Mouse (Mus musculus): ENCODE measurements around the gene Dag1. TPM values are rescaled to one million over a fixed set of nuclear protein-coding genes. Genes with fewer than 3 reads are reported as not detected.

Gene Dag1
- polyA plus RNA-seq, 1 experiment from 2014 or later, result 76.7 TPM

DNA sequence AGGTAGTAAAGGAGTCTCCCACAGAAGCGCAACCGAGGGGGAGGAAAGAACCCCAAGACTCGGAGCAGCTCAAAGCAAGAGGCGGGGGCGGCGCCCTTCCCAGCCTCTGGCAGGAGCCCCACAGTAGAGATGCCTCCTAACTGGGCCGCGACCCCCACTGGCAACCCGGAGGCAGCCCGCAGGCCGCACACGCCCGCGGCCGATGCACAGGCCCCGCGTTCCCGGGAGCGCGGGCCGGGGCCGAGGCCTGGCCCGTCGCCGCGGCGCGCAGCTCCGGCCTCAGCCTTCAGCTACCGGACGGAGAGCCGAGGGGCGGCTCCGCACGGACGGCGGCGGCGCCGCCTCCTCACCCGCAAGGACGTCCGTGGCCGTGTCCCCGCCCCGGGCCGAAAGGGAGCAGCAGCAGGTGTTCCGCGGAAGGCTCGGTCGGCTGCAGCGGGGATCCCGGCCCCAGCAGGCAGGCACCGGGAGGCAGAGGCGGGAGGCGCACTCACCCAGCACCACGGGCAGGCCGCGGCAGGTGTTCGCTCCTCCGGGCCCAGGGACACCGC lies 552 bp downstream of the Dag1 start:
- Histone ChIP-seq H3K9me3 (ENCODE audit: control insufficient read depth, low read length) (no peaks in the 10 kb centered on the region), H3K4me2 (replicated peaks) (peak overlapping the region; percentile 75), H3K27me3 (ENCODE audit: control insufficient read depth, insufficient read depth, low read length) (no peaks in the 10 kb centered on the region), H3K27ac (peak overlapping the region; percentile 93), H3K9ac (peak overlapping the region; percentile 82), H3K4me3 (replicated peaks; ENCODE audit: low read length) (peak overlapping the region; percentile 92), H3K36me3 (replicated peaks; ENCODE audit: control insufficient read depth, insufficient read depth) (no peaks in the 10 kb centered on the region), H3K4me1 (replicated peaks; ENCODE audit: control insufficient read depth, insufficient read depth, low read length) (peaks cover 21% of the 10 kb centered on the region)
- WGBS, result under 1% methylated on average over 62 of the region's 62 CpGs
- peak; percentile 61 for ATAC-seq (ENCODE audit: low FRiP score)
- peak; percentile 33 for DNase-seq (ENCODE audit: low spot score)

DNA sequence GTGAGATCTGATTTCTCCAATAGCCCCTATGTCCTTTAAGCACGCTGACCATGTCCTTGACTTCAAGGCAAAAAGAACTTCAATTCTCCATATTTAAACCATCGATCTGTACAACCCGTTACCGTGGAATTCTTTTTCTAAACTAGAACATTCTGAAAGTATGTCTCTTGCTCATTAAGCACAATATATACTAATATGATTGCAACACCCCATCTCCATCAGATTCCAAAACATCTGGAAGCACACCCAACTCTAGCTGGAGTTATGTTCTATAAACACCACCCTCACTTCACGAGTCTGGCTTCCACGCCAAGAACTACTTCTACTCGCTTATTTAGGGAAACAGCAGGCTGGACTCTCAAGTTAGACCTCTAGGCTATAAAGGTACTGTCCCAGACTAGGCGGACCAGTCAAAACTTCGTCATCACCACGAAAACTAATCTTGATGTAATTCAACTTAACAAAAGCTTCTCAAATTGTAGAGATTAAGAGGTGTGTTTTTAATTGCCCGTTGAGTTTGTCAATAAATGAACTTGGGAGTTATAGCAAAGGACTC lies 1.2 kb downstream of the Dag1 start:
- Histone ChIP-seq H3K9ac (peak overlapping the region; percentile 82), H3K4me3 (replicated peaks; ENCODE audit: low read length) (peak overlapping the region; percentile 92), H3K27ac (peak overlapping the region; percentile 93), H3K27me3 (ENCODE audit: control insufficient read depth, insufficient read depth, low read length) (no peaks in the 10 kb centered on the region), H3K4me1 (replicated peaks; ENCODE audit: control insufficient read depth, insufficient read depth, low read length) (peaks cover 21% of the 10 kb centered on the region), H3K4me2 (replicated peaks) (peak overlapping the region; percentile 75), H3K9me3 (ENCODE audit: control insufficient read depth, low read length) (no peaks in the 10 kb centered on the region), H3K36me3 (replicated peaks; ENCODE audit: control insufficient read depth, insufficient read depth) (no peaks in the 10 kb centered on the region)
- DNase-seq (ENCODE audit: low spot score), result no peak
- 44% methylated on average over 11 of the region's 11 CpGs for WGBS
- no peak for ATAC-seq (ENCODE audit: low FRiP score)

DNA sequence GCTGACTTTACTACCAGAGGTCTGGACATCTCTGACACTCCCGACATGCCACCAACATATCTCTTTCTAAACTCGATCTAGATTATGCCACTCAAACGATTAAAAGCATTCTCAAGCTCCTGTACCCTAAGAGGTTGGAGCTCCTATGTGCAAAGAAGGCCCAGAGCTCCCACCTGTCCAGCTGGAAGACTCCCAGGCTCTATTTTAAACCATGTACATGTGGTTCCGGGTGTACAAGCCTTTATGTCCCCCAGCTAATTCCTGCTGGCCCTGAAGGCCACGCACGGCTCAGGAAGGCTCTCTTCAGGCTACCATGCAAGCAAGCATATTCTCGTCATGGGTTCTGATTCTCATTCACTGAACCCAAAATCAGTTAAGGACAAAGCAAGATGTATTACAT lies 1.9 kb downstream of the Dag1 start:
- Histone ChIP-seq H3K27ac (no peak overlapping the region), H3K27me3 (ENCODE audit: control insufficient read depth, insufficient read depth, low read length) (no peaks in the 10 kb centered on the region), H3K4me2 (replicated peaks) (peak overlapping the region; percentile 75), H3K4me1 (replicated peaks; ENCODE audit: control insufficient read depth, insufficient read depth, low read length) (peaks cover 21% of the 10 kb centered on the region), H3K4me3 (replicated peaks; ENCODE audit: low read length) (no peak overlapping the region), H3K9me3 (ENCODE audit: control insufficient read depth, low read length) (no peaks in the 10 kb centered on the region), H3K9ac (peak overlapping the region; percentile 82; the same call in 1 of the 2 replicates), H3K36me3 (replicated peaks; ENCODE audit: control insufficient read depth, insufficient read depth) (no peaks in the 10 kb centered on the region)
- 73% methylated on average over 7 of the region's 7 CpGs for WGBS
- no peak for ATAC-seq (ENCODE audit: low FRiP score)
- DNase-seq (ENCODE audit: low spot score), result no peak

DNA sequence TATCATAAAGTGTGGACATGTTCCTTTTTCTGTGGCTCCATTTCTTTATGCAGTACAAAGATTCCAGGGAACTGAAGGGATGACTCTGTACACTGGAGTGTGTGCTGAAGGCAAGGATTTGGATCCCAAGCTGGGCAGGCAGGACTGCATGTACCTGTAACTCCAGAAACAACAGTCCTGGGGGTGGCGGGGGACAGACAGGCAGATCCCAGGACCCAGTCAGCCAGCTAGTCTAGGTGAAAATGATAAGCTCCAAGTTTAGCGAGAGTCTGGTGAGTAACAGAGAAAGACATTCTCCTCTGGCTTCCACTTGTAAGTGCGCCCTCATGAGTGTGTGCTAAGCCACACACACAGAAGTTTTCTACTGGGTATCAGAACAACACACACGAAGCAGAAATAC lies 3.2 kb downstream of the Dag1 start:
- DNase-seq (ENCODE audit: low spot score) (no peak), ATAC-seq (ENCODE audit: low FRiP score) (no peak)
- Histone ChIP-seq H3K9ac (no peak overlapping the region), H3K27ac (no peak overlapping the region), H3K4me2 (replicated peaks) (no peak overlapping the region), H3K4me1 (replicated peaks; ENCODE audit: control insufficient read depth, insufficient read depth, low read length) (peaks cover 21% of the 10 kb centered on the region), H3K4me3 (replicated peaks; ENCODE audit: low read length) (no peak overlapping the region), H3K27me3 (ENCODE audit: control insufficient read depth, insufficient read depth, low read length) (no peaks in the 10 kb centered on the region), H3K9me3 (ENCODE audit: control insufficient read depth, low read length) (no peaks in the 10 kb centered on the region), H3K36me3 (replicated peaks; ENCODE audit: control insufficient read depth, insufficient read depth) (no peaks in the 10 kb centered on the region)
- WGBS, result 88% methylated on average over 4 of the region's 4 CpGs

DNA sequence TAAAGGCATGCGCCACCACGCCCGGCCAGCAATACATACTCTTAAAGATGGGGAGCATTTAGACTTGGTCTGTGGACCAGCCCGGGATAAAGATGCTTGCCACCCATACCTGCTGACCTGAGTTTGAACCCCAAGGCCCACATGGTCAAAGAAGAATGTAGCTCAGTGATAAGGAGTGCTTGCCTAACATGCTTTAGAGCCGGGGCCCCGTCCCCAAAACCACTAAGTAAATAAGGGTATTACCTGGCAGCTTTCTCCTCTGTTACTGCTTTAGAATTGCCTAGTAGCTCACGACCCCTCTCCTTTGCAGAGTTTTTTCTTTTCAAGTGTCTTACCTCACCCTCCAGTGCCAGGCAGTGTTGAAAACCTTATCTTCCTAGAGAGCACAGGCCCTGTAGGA lies 11.0 kb downstream of the Dag1 start:
- ATAC-seq (ENCODE audit: low FRiP score) (no peak), DNase-seq (ENCODE audit: low spot score) (no peak)
- Histone ChIP-seq H3K27ac (no peak overlapping the region), H3K4me1 (replicated peaks; ENCODE audit: control insufficient read depth, insufficient read depth, low read length) (no peaks in the 10 kb centered on the region), H3K9me3 (ENCODE audit: control insufficient read depth, low read length) (no peaks in the 10 kb centered on the region), H3K9ac (no peak overlapping the region), H3K4me3 (replicated peaks; ENCODE audit: low read length) (no peak overlapping the region), H3K36me3 (replicated peaks; ENCODE audit: control insufficient read depth, insufficient read depth) (peaks cover 41% of the 10 kb centered on the region), H3K4me2 (replicated peaks) (no peak overlapping the region), H3K27me3 (ENCODE audit: control insufficient read depth, insufficient read depth, low read length) (no peaks in the 10 kb centered on the region)
- WGBS, result 99% methylated on average over 7 of the region's 7 CpGs

DNA sequence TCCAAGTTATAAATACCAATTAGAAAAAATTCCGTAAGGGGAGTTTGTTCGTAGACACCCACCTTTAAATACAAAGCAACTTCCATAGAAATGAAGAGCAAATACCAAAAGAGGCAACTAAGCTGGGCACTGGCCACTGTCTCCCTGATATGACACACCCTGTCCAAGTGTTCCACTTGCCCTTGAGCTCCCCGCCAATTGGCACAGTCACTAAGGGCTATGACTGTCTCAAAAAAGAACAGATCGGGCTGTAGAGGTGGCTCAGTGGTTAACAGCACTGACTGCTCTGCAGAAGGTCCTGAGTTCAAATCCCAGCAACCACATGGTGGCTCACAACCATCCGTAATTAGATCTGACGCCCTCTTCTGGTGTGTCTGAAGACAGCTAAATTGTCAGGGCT lies 11.9 kb downstream of the Dag1 start:
- no peaks in the 10 kb centered on the region for H3K27me3 ChIP-seq (ENCODE audit: control insufficient read depth, insufficient read depth, low read length)
- no peak overlapping the region for H3K9ac ChIP-seq
- H3K36me3 ChIP-seq (replicated peaks; ENCODE audit: control insufficient read depth, insufficient read depth), result peaks cover 44% of the 10 kb centered on the region
- H3K4me3 ChIP-seq (replicated peaks; ENCODE audit: low read length), result no peak overlapping the region
- H3K4me1 ChIP-seq (replicated peaks; ENCODE audit: control insufficient read depth, insufficient read depth, low read length), result no peaks in the 10 kb centered on the region
- H3K9me3 ChIP-seq (ENCODE audit: control insufficient read depth, low read length), result no peaks in the 10 kb centered on the region
- 96% methylated on average over 6 of the region's 6 CpGs for WGBS
- H3K4me2 ChIP-seq (replicated peaks), result no peak overlapping the region
- DNase-seq (ENCODE audit: low spot score) (no peak), ATAC-seq (ENCODE audit: low FRiP score) (no peak)
- no peak overlapping the region for H3K27ac ChIP-seq

DNA sequence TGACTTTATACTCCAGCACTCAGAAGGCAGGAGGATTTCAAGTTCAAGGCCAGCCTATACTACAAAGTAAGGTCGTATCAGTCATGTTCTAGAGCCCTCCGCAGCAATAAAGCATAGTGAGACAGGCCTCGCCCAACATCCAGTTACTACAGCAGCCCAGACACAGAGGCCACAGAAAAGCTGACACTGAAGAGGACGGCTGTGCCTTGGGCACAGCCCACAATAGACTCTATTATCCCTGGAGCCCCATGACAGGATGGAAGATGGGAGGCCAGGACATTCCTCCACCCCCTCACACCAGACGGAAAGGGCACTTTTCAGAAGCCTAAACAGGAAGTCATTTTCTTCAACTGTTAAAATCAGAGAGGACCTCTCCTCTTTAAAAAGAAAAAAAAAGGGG lies 14.8 kb downstream of the Dag1 start:
- ATAC-seq (ENCODE audit: low FRiP score), result no peak
- Histone ChIP-seq H3K9ac (no peak overlapping the region), H3K27me3 (ENCODE audit: control insufficient read depth, insufficient read depth, low read length) (no peaks in the 10 kb centered on the region), H3K4me2 (replicated peaks) (no peak overlapping the region), H3K4me1 (replicated peaks; ENCODE audit: control insufficient read depth, insufficient read depth, low read length) (no peaks in the 10 kb centered on the region), H3K4me3 (replicated peaks; ENCODE audit: low read length) (no peak overlapping the region), H3K27ac (no peak overlapping the region), H3K9me3 (ENCODE audit: control insufficient read depth, low read length) (no peaks in the 10 kb centered on the region), H3K36me3 (replicated peaks; ENCODE audit: control insufficient read depth, insufficient read depth) (peaks cover 63% of the 10 kb centered on the region)
- WGBS, result 52% methylated on average over 5 of the region's 5 CpGs
- DNase-seq (ENCODE audit: low spot score), result no peak

DNA sequence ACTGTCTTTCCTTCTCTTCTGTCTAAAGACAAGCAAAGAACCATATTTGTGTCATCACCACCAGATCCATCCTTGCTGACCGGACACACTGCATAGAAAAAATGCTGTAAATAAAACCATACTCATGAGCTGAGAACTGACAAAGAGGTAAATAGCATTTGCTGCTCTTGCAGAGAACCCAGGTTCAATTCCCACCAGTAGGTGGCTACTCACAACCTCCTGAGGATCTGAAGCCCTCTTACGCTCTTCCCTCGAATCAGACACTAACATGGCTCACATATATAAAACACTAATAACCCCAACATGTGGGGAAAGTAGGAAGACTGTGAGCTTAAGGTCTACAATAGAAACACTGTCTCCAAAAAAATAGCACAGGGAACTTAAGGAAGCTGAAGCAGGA lies 18.8 kb downstream of the Dag1 start:
- WGBS, result 83% methylated on average over 3 of the region's 3 CpGs
- Histone ChIP-seq H3K36me3 (replicated peaks; ENCODE audit: control insufficient read depth, insufficient read depth) (peaks cover 43% of the 10 kb centered on the region), H3K27ac (no peak overlapping the region), H3K4me3 (replicated peaks; ENCODE audit: low read length) (no peak overlapping the region), H3K9ac (no peak overlapping the region), H3K4me2 (replicated peaks) (no peak overlapping the region), H3K27me3 (ENCODE audit: control insufficient read depth, insufficient read depth, low read length) (no peaks in the 10 kb centered on the region), H3K9me3 (ENCODE audit: control insufficient read depth, low read length) (no peaks in the 10 kb centered on the region), H3K4me1 (replicated peaks; ENCODE audit: control insufficient read depth, insufficient read depth, low read length) (no peaks in the 10 kb centered on the region)
- no peak for DNase-seq (ENCODE audit: low spot score)
- ATAC-seq (ENCODE audit: low FRiP score), result no peak

DNA sequence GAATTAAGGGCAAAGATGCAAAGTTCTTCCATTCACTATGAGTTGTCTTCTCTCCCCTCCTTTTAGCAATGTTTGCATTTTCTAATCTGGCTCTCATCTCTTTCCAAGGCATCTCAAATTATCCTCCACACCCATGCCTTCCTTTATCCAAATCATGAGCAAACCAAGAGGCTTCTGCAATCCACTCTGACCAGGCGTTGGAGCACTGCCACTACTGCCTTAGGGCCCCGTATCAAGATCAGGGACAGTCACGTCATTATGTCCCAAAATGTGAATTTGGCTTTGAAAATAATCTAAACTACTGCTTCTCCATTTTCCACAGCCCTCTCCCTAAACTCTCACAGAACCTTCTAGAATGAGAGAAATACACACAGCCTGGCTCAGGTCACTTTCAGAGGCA lies 19.2 kb downstream of the Dag1 start:
- no peak overlapping the region for H3K9ac ChIP-seq
- no peaks in the 10 kb centered on the region for H3K27me3 ChIP-seq (ENCODE audit: control insufficient read depth, insufficient read depth, low read length)
- WGBS, result 95% methylated on average over 3 of the region's 3 CpGs
- H3K4me2 ChIP-seq (replicated peaks), result no peak overlapping the region
- H3K4me1 ChIP-seq (replicated peaks; ENCODE audit: control insufficient read depth, insufficient read depth, low read length), result no peaks in the 10 kb centered on the region
- DNase-seq (ENCODE audit: low spot score) (no peak), ATAC-seq (ENCODE audit: low FRiP score) (no peak)
- H3K9me3 ChIP-seq (ENCODE audit: control insufficient read depth, low read length), result no peaks in the 10 kb centered on the region
- H3K4me3 ChIP-seq (replicated peaks; ENCODE audit: low read length), result no peak overlapping the region
- no peak overlapping the region for H3K27ac ChIP-seq
- H3K36me3 ChIP-seq (replicated peaks; ENCODE audit: control insufficient read depth, insufficient read depth), result peaks cover 39% of the 10 kb centered on the region

DNA sequence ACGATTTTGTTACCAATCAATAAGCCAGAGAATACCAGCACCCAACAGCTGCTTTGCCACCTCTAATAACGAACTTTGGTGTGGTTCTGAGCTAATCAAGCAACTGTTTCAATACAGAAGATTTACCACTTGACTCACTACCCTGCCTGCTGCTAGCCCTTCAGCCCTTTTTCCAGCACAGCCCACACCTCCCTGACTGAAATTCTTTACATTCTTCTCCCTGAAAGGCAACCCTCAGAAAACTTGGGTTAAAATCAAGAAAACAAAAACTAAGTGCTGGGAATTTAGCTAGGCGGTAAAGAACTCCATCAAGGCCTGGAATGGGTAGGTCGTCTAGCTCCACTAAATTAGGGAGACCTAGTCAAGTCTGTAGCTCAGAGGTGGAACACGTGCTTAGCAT lies 23.8 kb downstream of the Dag1 start:
- Histone ChIP-seq H3K4me3 (replicated peaks; ENCODE audit: low read length) (no peak overlapping the region), H3K4me1 (replicated peaks; ENCODE audit: control insufficient read depth, insufficient read depth, low read length) (no peaks in the 10 kb centered on the region), H3K36me3 (replicated peaks; ENCODE audit: control insufficient read depth, insufficient read depth) (peaks cover 24% of the 10 kb centered on the region), H3K9me3 (ENCODE audit: control insufficient read depth, low read length) (no peaks in the 10 kb centered on the region), H3K27ac (no peak overlapping the region), H3K9ac (no peak overlapping the region), H3K4me2 (replicated peaks) (no peak overlapping the region), H3K27me3 (ENCODE audit: control insufficient read depth, insufficient read depth, low read length) (no peaks in the 10 kb centered on the region)
- WGBS, result 79% methylated on average over 5 of the region's 5 CpGs
- DNase-seq (ENCODE audit: low spot score), result no peak
- no peak for ATAC-seq (ENCODE audit: low FRiP score)

Measured in hindbrain, embryonic 14.5 days (tissue).